Mouse (Mus musculus) heart, embryonic 14.5 days (tissue): Measurements from ENCODE around the gene Kalrn. TPM values are rescaled to one million over a fixed set of nuclear protein-coding genes. Genes with fewer than 3 reads are reported as not detected.
"Not testable (repeated sequence)": the region's sequence is repeated elsewhere in the genome, so short reads cannot be mapped to it uniquely, and the experiment has no call there.

Experiments used
- ATAC-seq: fragments of 200-750 bp; cut with Nextera tagmentation; 2 replicates; pipeline ENCODE4 v1.8.0; 2017; ENCODE audit warnings: low read depth, moderate TSS enrichment; ENCODE audit not compliant: insufficient number of reproducible peaks, insufficient read depth, low FRiP score
- H3K27ac ChIP-seq, 2 experiments: fragments of 200-500 bp in 1 of 2; fragments of 300-500 bp in 1 of 2; sonication (generic) in 1 of 2; replicated peaks in 1 of 2; 2 replicates each; pipeline ENCODE4 v1.5.1; 2012 to 2014; ENCODE audit warnings: low read depth in 2 of 2, low read length in 2 of 2, control low read depth in 1 of 2, mild to moderate bottlenecking in 1 of 2, mixed read lengths in 1 of 2; ENCODE audit not compliant: control insufficient read depth in 1 of 2, insufficient read depth in 1 of 2
- H3K27me3 ChIP-seq: fragments of 300-500 bp; sonication (generic); 2 replicates; pipeline ENCODE4 v1.6.1; 2014; ENCODE audit warnings: mild to moderate bottlenecking, low read length, control low read depth; ENCODE audit not compliant: control insufficient read depth, insufficient read depth
- H3K36me3 ChIP-seq: fragments of 300-500 bp; sonication (generic); 2 replicates; pipeline ENCODE4 v1.6.1; 2014; ENCODE audit warnings: mild to moderate bottlenecking, control low read depth, low read length, mixed read lengths; ENCODE audit not compliant: control insufficient read depth, insufficient read depth
- H3K4me1 ChIP-seq, 2 experiments: fragments of 200-500 bp in 1 of 2; fragments of 300-500 bp in 1 of 2; sonication (generic) in 1 of 2; 2 replicates each; pipeline ENCODE4 v1.6.1; 2012 to 2014; ENCODE audit warnings: low read length in 2 of 2, control low read depth in 1 of 2, mixed read lengths in 1 of 2; ENCODE audit not compliant: control insufficient read depth in 2 of 2, insufficient read depth in 2 of 2
- H3K4me2 ChIP-seq: fragments of 300-500 bp; sonication (generic); 2 replicates; pipeline ENCODE4 v1.6.1; 2014; ENCODE audit warnings: mild to moderate bottlenecking, low read length
- H3K4me3 ChIP-seq, 2 experiments: fragments of 200-500 bp in 1 of 2; fragments of 300-500 bp in 1 of 2; sonication (generic) in 1 of 2; 2 replicates each; pipeline ENCODE4 v1.5.1; 2012 to 2014; ENCODE audit warnings: low read length in 2 of 2, mild to moderate bottlenecking in 2 of 2, control low read depth in 1 of 2, low read depth in 1 of 2, moderate library complexity in 1 of 2; ENCODE audit not compliant: control insufficient read depth in 1 of 2, insufficient read depth in 1 of 2
- H3K9ac ChIP-seq: fragments of 300-500 bp; sonication (generic); 2 replicates; pipeline ENCODE4 v1.6.1; 2014; ENCODE audit warnings: mild to moderate bottlenecking, low read length
- H3K9me3 ChIP-seq: fragments of 300-500 bp; sonication (generic); 2 replicates; pipeline ENCODE4 v1.6.1; 2016; ENCODE audit warnings: low read length, control low read depth; ENCODE audit not compliant: control insufficient read depth
- WGBS: fragments of 180-500 bp; shearing (Covaris S2); extraction: QIAGEN DNeasy Blood & Tissue Kit; methylation state at CpG from one replicate; pipeline ENCODE4 v1.1.7; 2014; 5-methylcytosine and 5-hydroxymethylcytosine counted together
- polyA plus RNA-seq: library from polyadenylated mRNA; unstranded; fragments of >200 nt; fragmentation: Nextera tagmentation; extraction: Ambion mirVana; gene quantifications from 2 replicates; pipeline ENCODE4 v1.2.1, GENCODE M21; 2014

Kalrn gene
- polyA plus RNA-seq, 1 experiment from 2014 or later, result 33.4 TPM

DNA sequence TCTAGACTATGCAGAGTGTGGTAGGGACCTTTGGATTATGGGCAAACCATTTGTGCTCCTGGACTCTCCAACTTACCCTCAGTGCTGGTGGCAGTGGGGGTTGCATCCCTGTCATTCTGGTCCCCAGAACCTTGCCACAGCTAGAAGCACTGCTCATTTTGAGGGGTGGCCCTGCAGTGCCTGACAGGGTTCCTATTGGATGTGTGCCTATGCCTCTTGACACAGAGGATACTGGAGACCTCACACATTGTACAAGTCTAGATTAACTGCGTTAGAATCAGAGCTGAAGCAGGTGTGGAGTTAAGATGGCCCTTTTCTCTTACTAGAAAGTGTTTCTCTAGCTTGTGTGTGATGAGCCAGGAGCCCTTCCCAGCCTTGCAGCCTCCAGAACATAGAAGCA is 265.0 kb downstream of the Kalrn start:
- Histone ChIP-seq H3K9ac (no peak overlapping the region), H3K27ac (no peak overlapping the region), H3K4me1 (peaks cover 4 to 10% of the 10 kb centered on the region in 2 experiments; a peak in 2 of 4 replicates), H3K9me3 (no peaks in the 10 kb centered on the region), H3K4me3 (no peak overlapping the region), H3K27me3 (no peaks in the 10 kb centered on the region), H3K36me3 (0 out of 2 replicates have a peak, but pooled peaks cover 10% of the 10 kb centered on the region), H3K4me2 (no peak overlapping the region)
- WGBS, result 76% methylated on average over 1 of the region's 1 CpGs
- no peak for ATAC-seq

DNA sequence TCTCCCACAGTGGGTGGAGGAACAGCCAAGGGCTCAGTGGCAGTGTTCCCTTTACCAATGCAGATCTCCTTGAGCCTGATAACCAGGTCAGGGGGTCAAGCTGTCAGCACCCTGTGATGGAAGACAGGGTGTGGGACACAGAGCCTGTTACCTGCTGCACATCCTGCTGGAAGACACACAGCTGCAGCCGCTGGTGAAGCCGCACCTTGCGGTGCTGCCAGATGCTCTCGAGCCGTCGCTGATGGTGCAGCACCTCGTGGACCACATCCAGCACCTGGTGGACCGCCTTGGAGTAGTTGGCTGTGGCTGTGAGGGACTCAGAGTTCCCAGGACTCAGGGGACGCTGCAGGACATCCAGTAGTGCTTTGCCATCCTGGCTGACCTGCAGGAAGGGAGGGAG is 265.9 kb downstream of the Kalrn start:
- Histone ChIP-seq H3K36me3 (0 out of 2 replicates have a peak, but pooled peaks cover 10% of the 10 kb centered on the region), H3K9me3 (no peaks in the 10 kb centered on the region), H3K4me3 (no peak overlapping the region), H3K4me2 (no peak overlapping the region), H3K27ac (no peak overlapping the region), H3K9ac (no peak overlapping the region), H3K4me1 (peaks cover 4 to 10% of the 10 kb centered on the region in 2 experiments; a peak in 2 of 4 replicates), H3K27me3 (no peaks in the 10 kb centered on the region)
- WGBS, result 52% methylated on average over 9 of the region's 9 CpGs
- no peak for ATAC-seq

DNA sequence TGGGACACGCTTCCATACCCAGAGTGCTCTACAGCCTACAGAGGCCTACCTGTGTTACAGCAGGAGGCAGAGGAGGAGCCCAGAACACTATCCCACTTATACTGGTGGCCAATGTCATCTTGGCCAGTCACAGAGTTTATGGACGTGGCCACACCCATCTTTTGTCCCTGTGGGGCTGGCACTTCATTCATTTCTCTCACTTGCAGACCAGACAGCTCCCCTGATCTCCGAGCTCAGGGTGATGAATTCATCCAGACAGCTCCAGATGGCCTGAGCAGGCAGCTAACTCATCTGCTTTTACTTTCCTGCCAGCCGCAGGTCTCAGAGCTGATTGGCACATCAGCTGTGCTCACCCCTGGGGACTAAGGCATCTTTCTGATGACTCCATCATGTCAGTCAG is 267.7 kb downstream of the Kalrn start:
- Histone ChIP-seq H3K27ac (no peak overlapping the region), H3K9me3 (no peaks in the 10 kb centered on the region), H3K4me3 (no peak overlapping the region), H3K4me1 (peaks cover 4 to 10% of the 10 kb centered on the region in 2 experiments; a peak in 2 of 4 replicates), H3K27me3 (no peaks in the 10 kb centered on the region), H3K9ac (no peak overlapping the region), H3K36me3 (0 out of 2 replicates have a peak, but pooled peaks cover 10% of the 10 kb centered on the region), H3K4me2 (no peak overlapping the region)
- no peak for ATAC-seq
- WGBS, result 66% methylated on average over 4 of the region's 4 CpGs

DNA sequence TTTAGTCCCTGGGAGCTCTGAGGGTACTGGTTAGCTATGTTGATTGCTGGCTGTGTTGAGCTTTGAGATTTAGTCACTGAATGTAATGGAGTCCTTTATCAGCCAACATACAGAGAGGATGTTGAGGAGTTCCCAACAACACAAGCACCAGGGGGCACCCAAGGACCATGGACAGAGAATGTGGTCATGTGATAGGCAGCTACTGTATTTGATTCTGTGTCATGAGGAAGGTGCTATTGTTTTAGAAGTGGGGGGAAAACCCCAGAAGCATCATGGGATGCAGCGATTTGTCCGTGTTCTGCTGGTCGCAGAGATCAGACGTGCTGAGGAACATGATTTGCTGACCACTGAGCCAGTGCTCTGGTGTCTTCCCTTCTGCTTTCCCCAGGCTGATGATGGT is 269.5 kb downstream of the Kalrn start:
- WGBS, result 64% methylated on average over 4 of the region's 4 CpGs
- H3K4me3 ChIP-seq, H3K4me1 ChIP-seq, H3K9me3 ChIP-seq, ATAC-seq, H3K27ac ChIP-seq, H3K27me3 ChIP-seq, H3K36me3 ChIP-seq, H3K9ac ChIP-seq, H3K4me2 ChIP-seq: not testable (repeated sequence)

DNA sequence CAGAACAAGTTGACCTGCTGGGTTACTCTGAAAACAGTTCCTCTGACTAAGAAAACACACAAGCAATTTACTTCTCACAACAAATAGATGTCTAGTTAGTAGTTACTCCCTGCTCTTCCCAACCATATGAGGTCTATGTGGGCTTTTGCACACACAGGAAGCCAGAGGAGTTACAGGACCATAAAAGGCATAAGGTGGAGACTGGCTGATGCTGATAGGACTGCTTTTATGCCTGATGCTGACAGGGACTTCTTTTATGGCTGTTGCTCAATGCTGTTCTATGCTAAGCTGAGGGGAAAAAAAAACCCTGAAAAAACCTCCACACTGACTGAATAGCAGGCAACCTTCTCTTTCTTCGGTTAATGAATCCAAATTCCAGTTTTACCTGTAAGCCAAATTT is 270.8 kb downstream of the Kalrn start:
- no peak overlapping the region for H3K9ac ChIP-seq
- peaks cover 3 to 7% of the 10 kb centered on the region in 2 experiments; a peak in 2 of 4 replicates for H3K4me1 ChIP-seq
- no peaks in the 10 kb centered on the region for H3K9me3 ChIP-seq
- H3K27me3 ChIP-seq, result no peaks in the 10 kb centered on the region
- H3K27ac ChIP-seq, result no peak overlapping the region
- no peaks in the 10 kb centered on the region for H3K36me3 ChIP-seq
- H3K4me3 ChIP-seq, result no peak overlapping the region
- WGBS, result 94% methylated on average over 1 of the region's 1 CpGs
- no peak for ATAC-seq
- H3K4me2 ChIP-seq, result no peak overlapping the region

DNA sequence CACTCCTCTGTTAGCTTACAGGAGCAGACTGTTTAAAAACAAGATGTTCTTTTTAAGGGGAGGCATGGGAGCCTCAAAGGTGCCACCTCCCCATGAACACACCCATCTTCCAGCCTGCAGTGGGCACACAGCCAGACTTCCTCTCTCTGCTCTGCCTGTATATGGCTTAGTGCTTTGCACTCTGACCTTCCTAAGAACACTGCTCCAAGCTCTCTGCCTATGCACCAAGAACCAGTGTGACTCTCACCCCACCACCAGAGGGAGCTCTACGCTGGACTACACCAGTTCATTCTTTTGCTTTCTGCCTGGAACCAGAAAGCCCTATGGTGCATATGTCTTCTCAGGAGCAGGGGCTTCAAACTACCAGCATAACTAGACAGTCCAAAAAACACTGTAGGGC is 271.3 kb downstream of the Kalrn start:
- ATAC-seq, result no peak
- peaks cover 2 to 3% of the 10 kb centered on the region in 2 experiments; a peak in 1 of 4 replicates for H3K4me1 ChIP-seq
- H3K9me3 ChIP-seq, result no peaks in the 10 kb centered on the region
- H3K4me2 ChIP-seq, result no peak overlapping the region
- 89% methylated on average over 1 of the region's 1 CpGs for WGBS
- no peak overlapping the region for H3K9ac ChIP-seq
- H3K27ac ChIP-seq, result no peak overlapping the region
- no peaks in the 10 kb centered on the region for H3K27me3 ChIP-seq
- H3K36me3 ChIP-seq, result no peaks in the 10 kb centered on the region
- no peak overlapping the region for H3K4me3 ChIP-seq

DNA sequence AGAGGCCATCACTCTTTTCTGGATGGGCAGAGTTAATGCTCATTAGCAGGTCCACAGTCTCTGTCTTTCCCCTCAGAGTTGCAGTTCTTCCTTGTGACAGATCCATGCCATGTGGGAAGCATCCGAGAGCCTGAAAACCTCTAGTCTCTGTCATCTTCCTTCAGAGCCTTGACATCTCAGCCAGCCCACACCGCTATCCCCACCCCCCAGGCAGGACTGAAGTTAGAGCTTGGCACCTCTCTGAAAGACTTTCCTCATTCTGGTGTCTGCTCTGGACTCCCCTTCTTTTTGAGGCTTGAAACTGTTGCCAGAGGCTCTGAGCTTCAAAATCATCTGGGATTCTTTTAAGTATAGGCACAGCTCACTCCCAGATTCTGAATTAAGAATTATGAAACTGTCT is 274.1 kb downstream of the Kalrn start:
- H3K27ac ChIP-seq, result no peak overlapping the region
- no peaks in the 10 kb centered on the region for H3K36me3 ChIP-seq
- no peaks in the 10 kb centered on the region for H3K27me3 ChIP-seq
- 73% methylated on average over 2 of the region's 2 CpGs for WGBS
- H3K4me3 ChIP-seq, result no peak overlapping the region
- H3K9ac ChIP-seq, result no peak overlapping the region
- no peaks in the 10 kb centered on the region for H3K9me3 ChIP-seq
- H3K4me1 ChIP-seq, result peaks cover 0 to 2% of the 10 kb centered on the region in 2 experiments; a peak in 1 of 4 replicates
- no peak for ATAC-seq
- H3K4me2 ChIP-seq, result no peak overlapping the region
